In the genomic region with DNA sequence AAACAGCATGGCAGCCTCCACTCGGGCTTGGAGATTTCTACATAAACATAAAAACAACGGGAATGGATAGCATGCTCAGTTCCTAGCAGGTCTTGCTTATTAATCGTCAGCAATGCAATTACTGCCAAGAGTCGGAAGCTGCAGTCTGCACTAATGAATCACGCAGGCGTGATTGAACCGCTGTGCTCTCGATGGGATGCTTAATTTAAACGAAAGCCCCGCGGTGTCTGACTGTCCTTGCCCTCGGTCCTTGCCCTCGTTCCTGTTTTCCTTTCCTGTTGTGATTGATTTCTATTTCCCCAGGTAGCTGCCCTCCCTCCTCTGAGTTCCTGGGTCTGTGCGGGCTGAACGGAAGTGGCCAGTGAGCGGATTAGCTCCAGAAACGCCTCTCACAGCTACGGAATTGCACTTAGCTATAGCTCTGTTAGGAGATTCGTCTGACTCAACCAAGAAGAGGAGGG, we compare ENCODE assay signal across 7 mouse cellular contexts. TPM values are rescaled to one million over a fixed set of nuclear protein-coding genes. Genes with fewer than 3 reads are reported as not detected.
A peak's percentile ranks its signal among the peaks of the same experiment; 100 is the strongest.
DNase-seq lines count a peak whose midpoint lies in the region; ATAC-seq and TF ChIP-seq lines count a peak whose summit lies in the region.

No protein-coding gene starts in this region.

- no peaks in the 10 kb centered on the region for H3K4me1 ChIP-seq in cortical plate, adult 2 months (ENCODE audit: control insufficient read depth, insufficient read depth, low read length)
- H3K4me1 ChIP-seq in forebrain, embryonic 16.5 days (replicated peaks; ENCODE audit: control insufficient read depth, insufficient read depth, low read length): 0 out of 2 replicates have a peak, but pooled peaks cover 3% of the 10 kb centered on the region
- H3K4me1 ChIP-seq in liver, embryonic 12.5 days: no peaks in the 10 kb centered on the region

- H3K4me3 ChIP-seq in cortical plate, adult 2 months (ENCODE audit: insufficient read depth, low read length): peak overlapping the region; percentile 28
- peak overlapping the region; percentile 33 for H3K4me3 ChIP-seq in forebrain, embryonic 16.5 days (replicated peaks; ENCODE audit: low read length)
- H3K4me3 ChIP-seq in liver, embryonic 12.5 days: no peak overlapping the region

- H3K27ac ChIP-seq in cortical plate, adult 2 months (ENCODE audit: insufficient read depth, low read length): no peak overlapping the region
- no peak overlapping the region for H3K27ac ChIP-seq in forebrain, embryonic 16.5 days (ENCODE audit: low read length)
- no peak overlapping the region for H3K27ac ChIP-seq in liver, embryonic 12.5 days

- DNase-seq in layer of hippocampus, postnatal 10 days (ENCODE audit: low spot score in 2 of 2): peak; percentile 13 to 27
- DNase-seq in layer of hippocampus, adult 11-12 months (ENCODE audit: low spot score): no peak
- no peak for DNase-seq in T-cell, adult 2 months (ENCODE audit: low spot score)
- DNase-seq in ovary, adult 18-20 months (ENCODE audit: low spot score): no peak

- peak overlapping the region; percentile 57 for H3K4me2 ChIP-seq in forebrain, embryonic 16.5 days (ENCODE audit: low read length)
- H3K4me2 ChIP-seq in liver, embryonic 12.5 days: peak overlapping the region; percentile 10; the same call in 1 of the 2 replicates

- ATAC-seq in forebrain, embryonic 16.5 days: peak; percentile 66
- no peak for ATAC-seq in liver, embryonic 12.5 days

- H3K36me3 ChIP-seq in forebrain, embryonic 16.5 days (ENCODE audit: control insufficient read depth, insufficient read depth): no peaks in the 10 kb centered on the region
- H3K36me3 ChIP-seq in liver, embryonic 12.5 days: peaks cover 15% of the 10 kb centered on the region

- H3K9ac ChIP-seq in forebrain, embryonic 16.5 days (replicated peaks; ENCODE audit: low read depth, low read length): peak overlapping the region; percentile 19; the same call in 1 of the 2 replicates
- H3K9ac ChIP-seq in liver, embryonic 12.5 days: no peak overlapping the region

- 12% methylated on average over 19 of the region's 19 CpGs for WGBS in forebrain, embryonic 16.5 days
- WGBS in liver, embryonic 12.5 days (ENCODE audit: insufficient replicate concordance): 24% methylated on average over 19 of the region's 19 CpGs

- no peak for TF ChIP-seq POLR2A in cortical plate, adult 2 months (IDR thresholded peaks at IDR 0.05; ENCODE audit: extremely low read depth, insufficient read depth, low read length)

- TF ChIP-seq CTCF in cortical plate, adult 2 months (IDR thresholded peaks at IDR 0.05; ENCODE audit: extremely low read depth, insufficient read depth, low read length): no peak

- no peaks in the 10 kb centered on the region for H3K27me3 ChIP-seq in forebrain, embryonic 16.5 days (replicated peaks; ENCODE audit: control insufficient read depth, insufficient read depth, low read length)
- H3K27me3 ChIP-seq in liver, embryonic 12.5 days (replicated peaks): no peaks in the 10 kb centered on the region

- H3K9me3 ChIP-seq in forebrain, embryonic 16.5 days (ENCODE audit: control insufficient read depth, low read length): no peaks in the 10 kb centered on the region
- no peaks in the 10 kb centered on the region for H3K9me3 ChIP-seq in liver, embryonic 12.5 days (replicated peaks)

RNA-seq across cellular contexts. Expression of gene Abhd12b, which starts 38.4 kb away (rescaled TPM):
- under 1 TPM; 0.34 to 0.40 TPM for total RNA-seq in layer of hippocampus, postnatal 10 days (2021)
- 0.33 and 1.1 TPM in 2 replicates for polyA plus RNA-seq in cortical plate, adult 2 months (2012; rRNA removed)
- polyA plus RNA-seq in forebrain, embryonic 16.5 days (2015; fragmentation: Nextera tagmentation; extraction: Ambion mirVana): not detected in 2 replicates
- not detected in 2 replicates for polyA plus RNA-seq in liver, embryonic 12.5 days (2016; fragmentation: Nextera tagmentation; extraction: Ambion mirVana)

RNA-seq across cellular contexts. Expression of gene Pygl, which starts 39.0 kb away (rescaled TPM):
- total RNA-seq in layer of hippocampus, postnatal 10 days (2021): 1 to 10 TPM; 4.2 to 5.3 TPM
- polyA plus RNA-seq in cortical plate, adult 2 months (2012; rRNA removed): 2.4 and 2.7 TPM in 2 replicates
- 5.1 and 7.0 TPM in 2 replicates for polyA plus RNA-seq in forebrain, embryonic 16.5 days (2015; fragmentation: Nextera tagmentation; extraction: Ambion mirVana)
- 29.4 and 29.5 TPM in 2 replicates for polyA plus RNA-seq in liver, embryonic 12.5 days (2016; fragmentation: Nextera tagmentation; extraction: Ambion mirVana)

Comparison
In these comparisons a context has a peak if more than half of its experiments do, and no peak if none do; other contexts are left out.
1. DNase-seq: peak in layer of hippocampus, postnatal 10 days (2 of 2); none in layer of hippocampus, adult 11-12 months (single experiment), T-cell, adult 2 months (single experiment) and ovary, adult 18-20 months (single experiment).